In the genomic region with DNA sequence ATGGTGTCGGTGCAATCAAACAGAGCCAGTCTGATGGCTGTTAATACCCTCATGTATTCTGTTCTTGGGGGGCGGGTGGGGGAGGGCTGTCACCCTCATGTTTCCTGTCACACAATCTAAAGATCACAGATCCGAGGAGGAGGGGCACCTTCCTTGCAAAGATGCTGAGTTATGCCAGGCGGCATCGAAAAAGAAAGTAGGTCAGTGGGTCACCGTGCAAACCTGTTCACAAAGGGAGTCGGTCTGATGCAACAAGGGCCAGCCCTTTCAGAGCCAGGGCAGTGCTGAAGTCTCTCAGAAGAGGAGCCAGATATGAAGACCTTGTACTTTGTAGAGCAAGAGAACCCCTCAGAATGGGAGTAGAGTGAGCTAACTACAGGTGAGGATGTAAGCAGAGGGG, we compare ENCODE assay signal across 9 mouse cellular contexts. TPM values are rescaled to one million over a fixed set of nuclear protein-coding genes. Genes with fewer than 3 reads are reported as not detected.
DNase-seq lines count a peak whose midpoint lies in the region; ATAC-seq and TF ChIP-seq lines count a peak whose summit lies in the region.
"Had no signal": no experiment of that assay in that cellular context is flagged by ENCODE, and none has a peak within 500 bp of the region (broad histone marks: within the 10 kb centered on the region; RNA-seq: fewer than 3 reads in every experiment).

No protein-coding gene starts in this region.

- H3K27me3 ChIP-seq in hindbrain, embryonic 15.5 days, result no peaks in the 10 kb centered on the region
- no peaks in the 10 kb centered on the region for H3K27me3 ChIP-seq in hindbrain, embryonic 14.5 days (ENCODE audit: control insufficient read depth, insufficient read depth, low read length)
- H3K27me3 ChIP-seq in forebrain, embryonic 13.5 days, result no peaks in the 10 kb centered on the region
- H3K27me3 ChIP-seq in midbrain, postnatal 0 days (ENCODE audit: insufficient read depth, low read length), result no peaks in the 10 kb centered on the region

- no peak overlapping the region for H3K4me2 ChIP-seq in hindbrain, embryonic 15.5 days
- H3K4me2 ChIP-seq in hindbrain, embryonic 14.5 days (replicated peaks), result no peak overlapping the region
- peak overlapping the region; percentile 18; the same call in 1 of the 2 replicates for H3K4me2 ChIP-seq in forebrain, embryonic 13.5 days
- peak overlapping the region; percentile 10; the same call in 1 of the 2 replicates for H3K4me2 ChIP-seq in midbrain, postnatal 0 days (ENCODE audit: low read depth, low read length, poor library complexity, severe bottlenecking)
- H3K4me2 ChIP-seq: limb, embryonic 12.5 days had no signal

- no peak for TF ChIP-seq CTCF in midbrain, postnatal 0 days (IDR thresholded peaks at IDR 0.05)

- ATAC-seq in hindbrain, embryonic 15.5 days (ENCODE audit: low FRiP score, low read depth), result peak; percentile 21; the same call in 1 of the 2 replicates
- ATAC-seq in hindbrain, embryonic 14.5 days (ENCODE audit: low FRiP score), result no peak
- no peak for ATAC-seq in forebrain, embryonic 13.5 days
- ATAC-seq in midbrain, postnatal 0 days (ENCODE audit: low FRiP score), result peak; percentile 67; the same call in 1 of the 2 replicates
- ATAC-seq in erythroid progenitor cell, adult 5-6 weeks (replicated peaks; ENCODE audit: low FRiP score, poor library complexity, severe bottlenecking), result no peak

- peaks cover 19% of the 10 kb centered on the region; the same call in 1 of the 2 replicates for H3K4me1 ChIP-seq in hindbrain, embryonic 15.5 days (replicated peaks)
- H3K4me1 ChIP-seq in hindbrain, embryonic 14.5 days (replicated peaks; ENCODE audit: control insufficient read depth, insufficient read depth, low read length), result peaks cover 8% of the 10 kb centered on the region; the same call in 1 of the 2 replicates
- H3K4me1 ChIP-seq in forebrain, embryonic 13.5 days, result peaks cover 24% of the 10 kb centered on the region
- peaks cover 3% of the 10 kb centered on the region; the same call in 1 of the 2 replicates for H3K4me1 ChIP-seq in midbrain, postnatal 0 days (ENCODE audit: insufficient read depth, low read length)

- DNase-seq in hindbrain, embryonic 14.5 days (ENCODE audit: low spot score), result no peak
- DNase-seq in T-cell, adult 2 months (ENCODE audit: low spot score), result peak; percentile 26
- DNase-seq in midbrain, postnatal 0 days (ENCODE audit: low spot score), result peak; percentile 49
- DNase-seq in heart, postnatal 25 days (ENCODE audit: low spot score), result no peak
- DNase-seq in spleen, postnatal 10 days (ENCODE audit: low spot score in 2 of 2), result no peak

- no peak overlapping the region; the same call in 1 of the 2 replicates for H3K27ac ChIP-seq in hindbrain, embryonic 15.5 days (replicated peaks)
- no peak overlapping the region for H3K27ac ChIP-seq in hindbrain, embryonic 14.5 days
- no peak overlapping the region for H3K27ac ChIP-seq in forebrain, embryonic 13.5 days
- H3K27ac ChIP-seq in midbrain, postnatal 0 days (ENCODE audit: low read depth, low read length), result peak overlapping the region; percentile 55
- H3K27ac ChIP-seq: limb, embryonic 12.5 days had no signal

- WGBS in hindbrain, embryonic 15.5 days, result 23% methylated on average over 7 of the region's 7 CpGs
- WGBS in hindbrain, embryonic 14.5 days, result 27% methylated on average over 7 of the region's 7 CpGs
- 21% methylated on average over 7 of the region's 7 CpGs for WGBS in forebrain, embryonic 13.5 days
- WGBS in midbrain, postnatal 0 days, result 14% methylated on average over 7 of the region's 7 CpGs

- no peak overlapping the region for H3K4me3 ChIP-seq in hindbrain, embryonic 15.5 days
- no peak overlapping the region for H3K4me3 ChIP-seq in hindbrain, embryonic 14.5 days (replicated peaks; ENCODE audit: low read length)
- no peak overlapping the region for H3K4me3 ChIP-seq in forebrain, embryonic 13.5 days
- no peak overlapping the region for H3K4me3 ChIP-seq in midbrain, postnatal 0 days (ENCODE audit: low read depth, low read length)
- H3K4me3 ChIP-seq: limb, embryonic 12.5 days had no signal

- H3K9ac ChIP-seq in hindbrain, embryonic 15.5 days, result no peak overlapping the region
- H3K9ac ChIP-seq in hindbrain, embryonic 14.5 days, result no peak overlapping the region
- H3K9ac ChIP-seq in forebrain, embryonic 13.5 days, result no peak overlapping the region
- H3K9ac ChIP-seq in midbrain, postnatal 0 days (replicated peaks; ENCODE audit: low read length, poor library complexity, severe bottlenecking), result no peak overlapping the region; the same call in 1 of the 2 replicates
- H3K9ac ChIP-seq: limb, embryonic 12.5 days had no signal

- H3K36me3 ChIP-seq in hindbrain, embryonic 15.5 days, result no peaks in the 10 kb centered on the region
- no peaks in the 10 kb centered on the region for H3K36me3 ChIP-seq in hindbrain, embryonic 14.5 days (replicated peaks; ENCODE audit: control insufficient read depth, insufficient read depth)
- H3K36me3 ChIP-seq in forebrain, embryonic 13.5 days (ENCODE audit: poor library complexity, severe bottlenecking), result no peaks in the 10 kb centered on the region
- no peaks in the 10 kb centered on the region for H3K36me3 ChIP-seq in midbrain, postnatal 0 days (ENCODE audit: insufficient read depth, low read length)
- H3K36me3 ChIP-seq: limb, embryonic 12.5 days had no signal

- intact Hi-C loops in heart, postnatal 25 days (cut with DNase I), result no loop called here

- H3K9me3 ChIP-seq in hindbrain, embryonic 15.5 days, result no peaks in the 10 kb centered on the region
- H3K9me3 ChIP-seq in hindbrain, embryonic 14.5 days (ENCODE audit: control insufficient read depth, low read length), result no peaks in the 10 kb centered on the region
- no peaks in the 10 kb centered on the region for H3K9me3 ChIP-seq in forebrain, embryonic 13.5 days (replicated peaks)
- no peaks in the 10 kb centered on the region for H3K9me3 ChIP-seq in midbrain, postnatal 0 days (ENCODE audit: low read length)
- H3K9me3 ChIP-seq: limb, embryonic 12.5 days had no signal

RNA-seq across cellular contexts. Expression of a gene that starts 39.7 kb away (rescaled TPM):
- polyA plus RNA-seq in hindbrain, embryonic 15.5 days (2015; fragmentation: Nextera tagmentation; extraction: Ambion mirVana), result 149 and 155 TPM in 2 replicates
- 131 and 141 TPM in 2 replicates for polyA plus RNA-seq in hindbrain, embryonic 14.5 days (2014; fragmentation: Nextera tagmentation; extraction: Ambion mirVana)
- 173 and 192 TPM in 2 replicates for polyA plus RNA-seq in forebrain, embryonic 13.5 days (2015; fragmentation: Nextera tagmentation; extraction: Ambion mirVana)
- 34.1 and 45.0 TPM in 2 replicates for total RNA-seq in midbrain, postnatal 0 days (2014; rRNA removed)
- 144 and 146 TPM in 2 replicates for polyA plus RNA-seq in midbrain, postnatal 0 days (2015; fragmentation: Nextera tagmentation; extraction: Ambion mirVana)
- 4.3 and 11.3 TPM in 2 replicates for total RNA-seq in erythroid progenitor cell, adult 5-6 weeks (2015; ENCODE audit: low replicate concordance)
- 9.1 and 18.5 TPM in 2 replicates for total RNA-seq in erythroid progenitor cell, adult 5-6 weeks (2017; ENCODE audit: low replicate concordance)
- 10 to 100 TPM; 68.6 to 72.8 TPM for total RNA-seq in heart, postnatal 25 days (2021)

Comparison
In these comparisons a context has a peak if more than half of its experiments do, and no peak if none do; other contexts are left out.
1. ATAC-seq: peak in hindbrain, embryonic 15.5 days (single experiment) and midbrain, postnatal 0 days (single experiment); none in hindbrain, embryonic 14.5 days (single experiment), forebrain, embryonic 13.5 days (single experiment) and erythroid progenitor cell, adult 5-6 weeks (single experiment).
2. H3K4me2 ChIP-seq: peak in forebrain, embryonic 13.5 days (single experiment) and midbrain, postnatal 0 days (single experiment); none in hindbrain, embryonic 15.5 days (single experiment) and hindbrain, embryonic 14.5 days (single experiment).
3. DNase-seq: peak in T-cell, adult 2 months (single experiment) and midbrain, postnatal 0 days (single experiment); none in hindbrain, embryonic 14.5 days (single experiment), heart, postnatal 25 days (single experiment) and spleen, postnatal 10 days (0 of 2).